Mouse (Mus musculus) liver, adult 2 months (tissue): ENCODE data around the gene Nkain2.

Source experiments
- CTCF ChIP-seq: fragments of 200-500 bp; IDR thresholded peaks from 2 replicates; pipeline ENCODE4 v1.5.1; 2011; ENCODE audit warnings: low read depth, low read length, control low read depth
- POLR2A ChIP-seq: fragments of 200-500 bp; IDR thresholded peaks from 2 replicates; pipeline ENCODE4 v1.6.1; 2011; ENCODE audit warnings: low read length, control low read depth; ENCODE audit not compliant: insufficient read depth; ENCODE audit errors: extremely low read depth

GRCm38 (mm10) chr10:32462726-32463125 is 427.5 kb downstream of the Nkain2 start:
- no peak for TF ChIP-seq CTCF
- TF ChIP-seq POLR2A, result no peak
